Mouse (Mus musculus): ENCODE results near the gene Hmgn2.

The Hmgn2 gene

DNA sequence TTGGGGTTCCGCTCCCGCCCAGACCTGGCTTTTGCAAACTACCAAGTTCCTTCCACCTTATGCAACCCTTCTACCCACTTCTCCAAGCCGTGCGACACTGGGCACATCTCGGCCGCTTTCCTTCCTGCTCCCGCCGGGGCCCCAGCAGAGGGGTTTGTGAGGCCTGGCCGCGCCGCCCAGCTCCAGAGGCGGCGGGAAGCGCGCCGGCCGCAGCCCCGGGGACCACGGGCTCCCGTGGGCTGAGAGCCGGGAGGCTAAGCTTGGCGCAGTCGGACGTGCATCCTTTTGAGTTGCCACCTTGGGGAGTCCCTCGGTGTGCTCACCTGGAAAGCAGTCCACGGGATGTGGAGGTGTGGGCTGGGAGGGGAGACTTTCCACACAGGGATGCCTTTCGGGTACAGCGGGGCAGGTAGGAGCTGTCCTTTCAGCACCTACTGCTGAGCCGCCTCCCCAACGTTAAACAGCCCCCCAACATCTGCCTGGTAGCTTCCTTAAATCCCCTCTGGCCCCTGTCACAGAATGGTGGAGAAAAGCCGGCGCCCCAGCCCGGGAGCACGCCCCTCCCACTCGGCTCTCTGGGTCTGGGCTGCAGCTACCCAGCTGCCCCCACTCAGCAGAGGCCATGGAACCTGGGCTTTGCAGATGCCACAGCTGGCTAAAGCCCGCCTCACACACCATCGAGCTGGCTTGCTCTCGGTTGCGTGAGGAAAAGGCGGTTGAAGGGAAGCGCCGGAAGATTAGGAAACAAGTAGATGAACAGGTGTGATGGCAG lies at the start of gene Hmgn2:
Gene Hmgn2, minus strand, starts transcription at position 501 of the 772 bp plus-strand sequence.
- no peak for TF ChIP-seq GATA4 (IDR thresholded peaks at IDR 0.05; ENCODE audit: insufficient replicate concordance, low read length)

GRCm38 (mm10) chr4:134017201-134017865 lies 48.9 kb upstream of the Hmgn2 start:
- no peak for TF ChIP-seq GATA4 (IDR thresholded peaks at IDR 0.05; ENCODE audit: insufficient replicate concordance, low read length)

GRCm38 (mm10) chr4:134016767-134017166 lies 48.3 kb upstream of the Hmgn2 start:
- TF ChIP-seq GATA4 (IDR thresholded peaks at IDR 0.05; ENCODE audit: insufficient replicate concordance, low read length), result no peak

DNA sequence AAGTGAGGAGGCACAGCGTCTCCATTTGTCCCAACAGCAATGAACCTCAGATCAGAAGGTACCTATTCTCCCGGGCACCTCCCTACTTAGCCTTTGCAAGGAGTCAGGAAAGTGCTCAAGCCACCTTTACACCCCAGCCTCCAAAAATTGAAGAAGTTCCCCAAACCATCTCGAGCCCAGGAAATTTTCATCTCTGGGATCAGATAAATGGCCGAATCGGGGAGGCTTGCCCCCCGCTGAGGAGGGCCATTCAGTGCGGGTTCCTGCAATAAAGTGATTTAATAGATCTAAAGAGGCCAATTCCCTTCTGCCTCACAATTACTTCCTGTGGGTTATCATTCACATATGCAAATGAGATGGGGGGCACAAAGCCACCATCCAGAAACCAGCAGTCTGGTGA lies 47.8 kb upstream of the Hmgn2 start:
- no peak for TF ChIP-seq GATA4 (IDR thresholded peaks at IDR 0.05; ENCODE audit: insufficient replicate concordance, low read length)

DNA sequence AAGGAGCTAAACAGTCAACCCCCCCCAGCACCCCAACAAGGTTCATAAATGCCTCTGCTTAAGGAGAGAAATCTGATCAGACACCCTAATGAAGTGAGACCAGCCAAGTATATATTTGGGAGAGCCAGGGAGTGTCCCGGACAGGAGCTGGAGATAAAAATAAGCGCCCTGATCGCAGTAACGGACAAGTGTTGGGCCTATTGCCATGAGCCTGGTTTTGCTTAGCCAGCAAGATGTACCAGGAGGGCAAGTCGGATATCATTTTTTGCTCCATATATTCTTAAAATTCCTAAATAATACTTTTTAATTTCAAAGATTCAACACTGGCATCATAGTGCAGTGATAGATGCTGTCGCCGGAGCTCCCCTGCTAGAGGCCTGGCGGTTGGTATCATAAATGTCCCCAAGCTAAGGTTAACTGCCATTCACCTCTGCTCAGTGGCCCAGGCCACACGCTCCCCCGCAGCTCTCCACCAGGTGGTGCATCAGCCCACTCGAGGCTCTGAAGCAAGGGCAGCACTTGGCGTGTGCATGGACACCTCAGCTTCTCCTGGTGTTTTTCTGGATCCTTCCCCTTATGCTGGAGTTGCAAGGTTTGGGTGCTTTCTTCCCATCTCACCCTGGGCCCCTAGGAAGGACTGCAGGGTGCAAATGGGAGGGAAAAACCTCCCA lies 44.5 kb upstream of the Hmgn2 start:
- TF ChIP-seq GATA4 (IDR thresholded peaks at IDR 0.05; ENCODE audit: insufficient replicate concordance, low read length), result no peak

- no peak for TF ChIP-seq GATA4 (IDR thresholded peaks at IDR 0.05; ENCODE audit: insufficient replicate concordance, low read length)
These were observed 43.3 kb upstream of the Hmgn2 start for GRCm38 (mm10) chr4:134011450-134012414.

GRCm38 (mm10) chr4:134009709-134010108 lies 41.3 kb upstream of the Hmgn2 start:
- no peak for TF ChIP-seq GATA4 (IDR thresholded peaks at IDR 0.05; ENCODE audit: insufficient replicate concordance, low read length)

DNA sequence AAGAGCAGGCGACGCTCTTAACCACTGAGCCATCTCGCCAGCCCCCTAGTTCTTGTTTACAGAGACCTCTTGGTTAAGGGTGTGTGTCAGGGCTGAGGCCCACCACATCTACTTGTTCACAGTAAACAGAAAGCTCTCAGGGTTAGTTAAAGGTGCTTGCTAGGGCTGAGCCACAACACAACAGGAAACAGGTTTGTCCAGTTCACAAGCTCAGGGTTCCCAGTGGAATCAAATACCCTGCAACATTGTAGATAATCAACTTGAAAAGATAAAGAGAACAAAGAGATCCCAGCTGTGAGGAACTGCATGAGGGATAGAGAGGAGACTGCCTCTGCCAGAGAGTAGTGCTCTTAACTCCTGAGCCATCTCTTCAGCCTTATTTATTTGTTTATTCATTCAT lies 38.4 kb upstream of the Hmgn2 start:
- TF ChIP-seq GATA4 (IDR thresholded peaks at IDR 0.05; ENCODE audit: insufficient replicate concordance, low read length), result no peak

DNA sequence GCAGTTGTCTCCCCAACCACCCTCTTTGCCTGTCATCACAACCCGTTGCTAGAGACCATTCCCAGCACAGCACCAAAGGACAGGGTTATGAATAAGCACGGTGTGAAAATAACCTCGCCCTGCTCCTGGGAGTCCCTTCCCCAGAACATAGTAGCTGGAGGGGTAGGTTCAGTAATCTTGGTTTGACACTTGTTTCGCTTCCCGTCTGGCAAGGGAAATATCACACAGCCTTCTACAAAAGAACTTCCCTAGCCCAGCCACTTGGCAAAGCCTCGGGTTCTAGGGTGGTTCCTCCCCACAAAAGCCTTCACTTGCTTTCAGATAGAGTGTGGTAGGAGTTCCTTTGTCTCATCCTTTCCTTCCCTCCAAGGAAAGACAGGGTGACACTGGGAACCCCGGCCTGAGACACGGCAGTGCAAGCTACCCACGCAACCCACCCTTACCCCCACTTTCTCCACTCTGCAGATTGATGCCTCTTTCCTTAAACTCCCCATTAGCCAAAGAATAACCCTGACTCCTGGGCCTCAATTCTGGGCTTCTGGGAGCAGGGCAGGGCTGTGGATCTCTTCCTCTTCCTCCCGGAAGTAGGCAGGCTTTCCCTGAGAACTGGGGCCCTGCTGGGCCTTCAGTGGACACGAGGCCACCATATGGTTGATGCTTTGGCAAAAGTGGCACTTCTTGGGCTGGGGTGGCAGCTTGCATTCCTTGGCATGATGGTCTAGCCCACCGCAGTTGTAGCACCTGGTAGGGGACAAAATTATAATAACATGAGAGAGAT lies 37.3 kb upstream of the Hmgn2 start:
- no peak for TF ChIP-seq GATA4 (IDR thresholded peaks at IDR 0.05; ENCODE audit: insufficient replicate concordance, low read length)

DNA sequence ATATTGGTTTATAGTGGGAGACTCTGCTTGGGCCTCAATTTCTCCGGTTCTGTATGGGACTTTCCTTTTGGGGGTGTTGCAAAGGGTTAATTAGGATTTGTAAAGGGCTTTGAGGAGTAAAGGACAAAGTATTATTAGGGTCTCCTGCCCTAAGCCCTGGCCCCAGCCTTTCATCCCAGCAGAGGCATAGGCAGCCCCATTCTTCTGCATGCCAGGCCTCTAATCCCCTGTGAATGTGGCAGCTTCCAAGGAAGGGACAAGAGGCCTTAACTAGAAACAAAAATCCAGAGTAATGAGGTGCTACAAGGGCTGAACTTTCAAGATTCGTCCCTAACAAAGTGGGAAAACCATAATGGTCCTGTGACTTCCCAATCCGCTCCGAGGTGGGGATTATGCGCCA lies 34.5 kb upstream of the Hmgn2 start:
- TF ChIP-seq GATA4 (IDR thresholded peaks at IDR 0.05; ENCODE audit: insufficient replicate concordance, low read length), result no peak

DNA sequence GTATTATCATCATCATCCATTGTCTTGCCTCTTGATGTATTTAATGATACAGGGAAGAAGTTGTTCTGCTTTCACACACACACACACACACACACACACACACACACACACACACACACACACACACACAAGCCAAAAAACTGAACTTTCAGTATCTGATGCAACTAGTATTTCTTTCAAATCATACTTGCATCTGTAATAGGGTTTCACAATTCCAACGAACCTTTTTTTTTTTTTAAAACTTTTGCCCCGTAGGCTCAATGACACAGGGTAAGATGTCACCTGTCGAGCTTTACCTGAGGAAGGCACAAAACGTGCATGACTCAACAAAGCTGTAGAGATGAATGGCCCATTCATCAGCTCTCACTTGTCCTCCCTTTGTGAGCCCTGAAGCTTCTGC lies 33.8 kb upstream of the Hmgn2 start:
- no peak for TF ChIP-seq GATA4 (IDR thresholded peaks at IDR 0.05; ENCODE audit: insufficient replicate concordance, low read length)

- TF ChIP-seq GATA4 (IDR thresholded peaks at IDR 0.05; ENCODE audit: insufficient replicate concordance, low read length), result no peak
These were observed 33.3 kb upstream of the Hmgn2 start for GRCm38 (mm10) chr4:134001710-134002109.

DNA sequence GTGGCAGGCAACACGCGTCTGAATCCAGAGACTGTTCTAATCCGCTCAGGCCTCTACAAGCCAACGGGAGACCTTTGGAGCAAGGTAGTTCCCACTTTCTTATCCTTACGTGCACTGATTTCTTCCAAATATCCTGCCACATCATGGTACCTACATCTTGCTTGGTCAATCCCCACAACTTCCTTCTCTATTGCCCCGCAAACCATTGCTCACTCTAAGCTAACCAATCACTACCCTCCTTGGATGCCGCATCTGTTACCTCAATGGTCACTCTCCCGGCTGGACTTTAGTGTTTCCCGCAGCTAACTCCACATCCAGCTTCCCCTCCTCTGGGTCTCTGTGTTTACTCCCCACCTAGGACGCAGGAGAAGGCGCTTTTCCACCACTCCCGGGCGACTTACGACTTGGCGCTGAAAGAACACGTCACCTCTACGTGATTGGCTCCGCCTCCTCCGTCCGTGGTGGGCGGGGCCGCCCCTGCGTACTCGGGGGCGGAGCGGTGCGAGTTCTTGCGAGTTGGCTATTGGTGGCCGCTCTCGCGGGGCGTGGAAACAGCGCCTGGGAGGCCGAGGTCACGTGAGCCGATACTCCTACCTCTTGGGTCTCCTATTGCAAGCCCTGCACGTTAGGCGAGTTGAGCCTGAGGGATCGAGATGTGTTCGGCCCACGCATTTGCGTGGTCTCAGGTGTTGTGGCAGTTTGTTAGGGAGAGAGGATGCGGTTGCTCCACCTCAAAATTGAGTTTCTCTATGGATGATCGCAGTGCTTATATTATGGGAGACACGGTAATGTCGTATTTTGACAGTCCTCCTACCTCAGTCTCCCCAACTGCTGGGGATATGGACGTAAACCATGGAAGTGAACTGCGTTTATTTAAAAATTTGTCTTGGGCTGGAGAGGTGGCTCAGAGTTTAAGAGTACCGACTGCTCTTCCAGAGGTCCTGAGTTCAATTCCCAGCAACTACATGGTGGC lies 32.3 kb upstream of the Hmgn2 start, which contains the start of gene Dhdds:
Gene Dhdds, minus strand, starts transcription at position 453 of the 973 bp plus-strand sequence.
- no peak for TF ChIP-seq GATA4 (IDR thresholded peaks at IDR 0.05; ENCODE audit: insufficient replicate concordance, low read length)
